Mouse (Mus musculus) liver, embryonic 14.5 days (tissue): Measurements from ENCODE around the gene Acvr1b. TPM values are rescaled to one million over a fixed set of nuclear protein-coding genes. Genes with fewer than 3 reads are reported as not detected.

Experiments used
- ATAC-seq: fragments of 200-750 bp; cut with Nextera tagmentation; 2 replicates; pipeline ENCODE4 v1.8.0; 2017; ENCODE audit warnings: moderate number of reproducible peaks, mild to moderate bottlenecking, moderate library complexity; ENCODE audit not compliant: insufficient read depth
- DNase-seq, 3 experiments: peaks; one replicate each; pipeline ENCODE4 v3.0.0-alpha.2; 2012 to 2013; ENCODE audit warnings: low read depth in 3 of 3, low spot score in 3 of 3
- H3K27ac ChIP-seq: fragments of 300-500 bp; sonication (generic); 2 replicates; pipeline ENCODE4 v1.5.1; 2014; ENCODE audit warnings: moderate library complexity, mild to moderate bottlenecking, control low read depth, inconsistent platforms
- H3K27me3 ChIP-seq: fragments of 300-500 bp; sonication (generic); 2 replicates; pipeline ENCODE4 v1.6.1; 2014; ENCODE audit warnings: mild to moderate bottlenecking, low read length, moderate library complexity; ENCODE audit not compliant: control insufficient read depth, insufficient read depth
- H3K36me3 ChIP-seq: fragments of 300-500 bp; sonication (generic); replicated peaks from 2 replicates; pipeline ENCODE4 v1.6.1; 2014; ENCODE audit warnings: low read depth; ENCODE audit not compliant: control insufficient read depth, insufficient read depth
- H3K4me1 ChIP-seq, 2 experiments: fragments of 200-500 bp in 1 of 2; fragments of 300-500 bp in 1 of 2; sonication (generic) in 1 of 2; replicated peaks; 2 replicates each; pipeline ENCODE4 v1.6.1; 2012 to 2014; ENCODE audit warnings: antibody characterized with exemption in 1 of 2, inconsistent platforms in 1 of 2, low read length in 1 of 2; ENCODE audit not compliant: control insufficient read depth in 2 of 2, insufficient read depth in 2 of 2
- H3K4me2 ChIP-seq: fragments of 300-500 bp; sonication (generic); 2 replicates; pipeline ENCODE4 v1.6.1; 2014; ENCODE audit warnings: low read depth, mild to moderate bottlenecking, control low read depth, moderate library complexity
- H3K4me3 ChIP-seq, 2 experiments: fragments of 200-500 bp in 1 of 2; fragments of 300-500 bp in 1 of 2; sonication (generic) in 1 of 2; 2 replicates each; pipeline ENCODE4 v1.5.1; 2012 to 2014; ENCODE audit warnings: low read depth in 2 of 2, low read length in 2 of 2, mild to moderate bottlenecking in 2 of 2, control low read depth in 1 of 2, inconsistent platforms in 1 of 2, moderate library complexity in 1 of 2; ENCODE audit not compliant: insufficient read depth in 1 of 2
- H3K9ac ChIP-seq: fragments of 300-500 bp; sonication (generic); replicated peaks from 2 replicates; pipeline ENCODE4 v1.6.1; 2014; ENCODE audit warnings: mild to moderate bottlenecking, control low read depth, moderate library complexity
- H3K9me3 ChIP-seq: fragments of 300-500 bp; sonication (generic); 2 replicates; pipeline ENCODE4 v1.6.1; 2016; ENCODE audit warnings: low read length, mixed read lengths; ENCODE audit not compliant: control insufficient read depth
- CTCF ChIP-seq: IDR thresholded peaks from 2 replicates; pipeline ENCODE4 v1.5.1; 2016; ENCODE audit warnings: antibody characterized with exemption, low read depth, control low read depth
- EP300 ChIP-seq: IDR thresholded peaks from 2 replicates; pipeline ENCODE4 v1.6.1; 2016; ENCODE audit warnings: antibody characterized with exemption, low read depth
- WGBS: fragments of 180-500 bp; shearing (Covaris S2); extraction: QIAGEN DNeasy Blood & Tissue Kit; methylation state at CpG from one replicate; pipeline ENCODE4 v1.1.7; 2014; ENCODE audit not compliant: insufficient replicate concordance; 5-methylcytosine and 5-hydroxymethylcytosine counted together
- polyA plus RNA-seq, 2 experiments: library from polyadenylated mRNA; depleted of rRNA in 1 of 2; stranded (reverse) in 1 of 2; unstranded in 1 of 2; fragments of >200 nt; fragmentation: Nextera tagmentation in 1 of 2; extraction: Ambion mirVana in 1 of 2; gene quantifications; 2 replicates each; pipeline versions ENCODE4 v1.2.1 to v1.2.3; 2012 to 2014

Gene Acvr1b
- polyA plus RNA-seq, 2 experiments = 1.3 to 3.2 TPM

DNA sequence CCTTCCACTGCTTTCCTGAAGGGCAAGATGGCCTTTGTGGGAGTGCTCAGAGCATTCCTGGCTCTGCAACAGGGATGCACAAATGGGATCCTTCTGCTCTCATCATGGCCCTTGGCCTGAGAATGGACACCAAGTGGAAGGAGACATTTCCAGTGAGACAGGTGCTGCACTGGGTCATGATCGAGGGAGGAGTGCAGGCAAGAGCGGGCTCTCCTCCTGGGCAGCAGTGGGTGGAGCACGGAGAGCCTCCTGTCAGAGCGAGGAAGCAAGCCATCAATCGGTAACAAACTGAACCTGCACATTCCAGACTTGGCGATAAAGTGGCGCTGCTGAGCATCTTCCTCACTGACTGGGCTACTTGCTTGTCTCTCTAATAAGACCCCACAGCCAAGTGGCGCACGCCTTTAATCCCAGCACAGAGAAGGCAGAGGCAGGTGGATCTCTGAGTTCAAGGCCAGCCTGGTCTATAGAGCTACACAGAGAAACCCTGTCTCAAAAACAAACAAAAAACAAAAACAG lies 27.0 kb downstream of the Acvr1b start:
- TF ChIP-seq EP300 = no peak
- no peak for TF ChIP-seq CTCF
- H3K36me3 ChIP-seq = no peaks in the 10 kb centered on the region; the same call in 1 of the 2 replicates
- no peak overlapping the region for H3K4me3 ChIP-seq
- H3K9ac ChIP-seq = no peak overlapping the region
- H3K4me1 ChIP-seq = 0 out of 4 replicates have a peak, but pooled peaks cover 0 to 2% of the 10 kb centered on the region in 2 experiments
- DNase-seq (no peak), ATAC-seq (no peak)
- no peaks in the 10 kb centered on the region for H3K9me3 ChIP-seq
- no peak overlapping the region for H3K27ac ChIP-seq
- no peak overlapping the region for H3K4me2 ChIP-seq
- H3K27me3 ChIP-seq = no peaks in the 10 kb centered on the region
- WGBS = 85% methylated on average over 9 of the region's 9 CpGs

DNA sequence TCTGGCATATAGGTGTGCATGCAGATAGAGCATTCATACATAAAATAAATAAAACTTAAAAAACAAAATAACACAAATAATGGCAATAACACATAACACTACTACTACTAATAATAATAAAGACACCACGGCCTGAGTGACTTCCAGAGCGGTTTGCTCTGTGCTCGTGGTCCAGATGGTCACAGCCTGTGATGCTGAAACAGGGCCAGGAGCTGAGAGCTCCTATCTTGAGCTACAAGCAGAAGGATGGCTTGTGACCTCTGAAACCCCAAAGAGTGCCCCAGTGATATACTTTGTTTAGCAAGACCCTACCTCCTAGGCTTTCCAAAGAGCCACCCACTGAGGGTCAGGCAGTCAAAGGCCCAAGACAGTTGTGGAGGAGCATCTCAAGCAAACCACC lies 27.5 kb downstream of the Acvr1b start:
- H3K4me1 ChIP-seq = no peaks in the 10 kb centered on the region
- H3K27ac ChIP-seq = no peak overlapping the region
- DNase-seq = no peak
- no peak overlapping the region for H3K4me3 ChIP-seq
- H3K4me2 ChIP-seq = no peak overlapping the region
- no peaks in the 10 kb centered on the region for H3K9me3 ChIP-seq
- no peak for TF ChIP-seq EP300
- TF ChIP-seq CTCF = no peak
- H3K36me3 ChIP-seq = no peaks in the 10 kb centered on the region; the same call in 1 of the 2 replicates
- WGBS = 71% methylated on average over 3 of the region's 3 CpGs
- no peaks in the 10 kb centered on the region for H3K27me3 ChIP-seq
- H3K9ac ChIP-seq = no peak overlapping the region
- ATAC-seq = no peak

DNA sequence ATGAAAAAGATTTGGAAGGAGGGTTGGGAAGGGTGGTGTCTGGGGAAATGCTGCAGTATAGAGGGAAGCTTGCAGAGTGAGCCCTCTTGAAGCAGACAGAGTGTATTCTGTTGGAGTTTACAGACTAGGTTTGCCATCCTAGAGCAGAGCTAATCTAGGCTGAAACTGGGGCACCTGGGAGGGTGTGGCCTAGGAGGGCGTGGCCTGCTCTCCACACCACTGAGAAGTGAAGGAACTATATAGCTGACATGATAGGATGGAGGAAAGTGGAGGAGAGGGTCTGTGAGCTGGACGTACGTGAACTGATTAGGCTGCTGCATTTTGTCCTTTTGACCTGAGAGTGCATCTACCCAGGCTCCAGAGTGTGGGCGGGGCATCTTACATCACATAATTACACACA lies 29.8 kb downstream of the Acvr1b start:
- Histone ChIP-seq H3K4me1 (no peaks in the 10 kb centered on the region), H3K27me3 (no peaks in the 10 kb centered on the region), H3K9ac (no peak overlapping the region), H3K36me3 (no peaks in the 10 kb centered on the region; the same call in 1 of the 2 replicates), H3K27ac (no peak overlapping the region), H3K4me3 (no peak overlapping the region), H3K4me2 (no peak overlapping the region), H3K9me3 (no peaks in the 10 kb centered on the region)
- WGBS = 47% methylated on average over 4 of the region's 4 CpGs
- DNase-seq (no peak), ATAC-seq (no peak)
- no peak for TF ChIP-seq EP300
- TF ChIP-seq CTCF = no peak

DNA sequence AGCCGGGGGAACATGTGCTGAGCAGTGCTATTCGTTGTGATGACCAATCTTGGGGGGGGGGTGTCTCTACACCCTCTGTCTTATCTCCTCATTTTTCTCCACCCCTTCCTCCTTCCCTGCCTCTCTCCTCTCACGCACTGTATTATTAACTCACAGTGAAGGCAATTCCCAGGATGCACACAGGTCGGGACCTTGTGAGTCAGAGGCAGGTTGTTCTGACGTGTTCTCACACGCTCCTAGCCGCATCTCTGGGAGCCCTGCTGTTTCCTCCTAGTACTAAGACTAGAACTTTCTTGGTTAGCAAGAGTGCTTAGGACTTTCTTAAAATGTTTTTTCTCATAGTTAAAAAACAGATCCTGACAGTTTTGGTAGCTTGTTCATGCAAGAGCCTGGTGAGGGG lies 30.9 kb downstream of the Acvr1b start:
- WGBS = 67% methylated on average over 7 of the region's 7 CpGs
- TF ChIP-seq EP300 (no peak), CTCF (no peak)
- DNase-seq = no peak
- no peak overlapping the region for H3K4me2 ChIP-seq
- H3K4me3 ChIP-seq = no peak overlapping the region
- ATAC-seq = no peak
- no peaks in the 10 kb centered on the region; the same call in 1 of the 2 replicates for H3K36me3 ChIP-seq
- no peaks in the 10 kb centered on the region for H3K9me3 ChIP-seq
- no peaks in the 10 kb centered on the region for H3K27me3 ChIP-seq
- no peaks in the 10 kb centered on the region for H3K4me1 ChIP-seq
- H3K9ac ChIP-seq = no peak overlapping the region
- H3K27ac ChIP-seq = no peak overlapping the region

DNA sequence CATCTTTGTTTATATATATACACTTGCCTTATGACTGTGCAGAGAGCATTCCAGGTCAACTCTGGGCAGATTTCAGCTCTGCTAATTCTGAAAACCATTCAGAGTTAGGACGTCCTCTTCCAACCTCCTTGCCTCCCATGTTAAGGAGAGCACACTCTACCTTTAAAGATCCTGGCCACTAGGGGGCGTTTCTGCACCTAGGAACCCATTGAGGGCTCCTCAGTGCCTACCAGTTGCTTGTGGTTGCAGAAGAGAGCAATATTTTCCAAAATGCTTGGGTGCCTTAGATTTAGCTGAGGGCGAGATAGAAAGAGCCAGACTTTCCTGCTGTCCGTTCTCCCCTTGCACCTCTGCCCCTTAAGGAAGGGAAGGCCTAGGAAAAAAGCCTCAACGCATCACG lies 36.4 kb downstream of the Acvr1b start:
- ATAC-seq = no peak

More for the DNA sequence above, 36.4 kb downstream of the Acvr1b start:
- TF ChIP-seq EP300 (no peak), CTCF (peak; percentile 79)
- H3K9me3 ChIP-seq = no peaks in the 10 kb centered on the region
- no peak overlapping the region for H3K4me2 ChIP-seq
- H3K4me3 ChIP-seq = no peak overlapping the region
- H3K4me1 ChIP-seq = no peaks in the 10 kb centered on the region
- WGBS = 57% methylated on average over 6 of the region's 6 CpGs
- H3K27ac ChIP-seq = no peak overlapping the region
- DNase-seq = peak in 1 of 3 experiments; percentile 35
- no peaks in the 10 kb centered on the region for H3K36me3 ChIP-seq
- H3K27me3 ChIP-seq = no peaks in the 10 kb centered on the region
- H3K9ac ChIP-seq = no peak overlapping the region
